Mouse (Mus musculus): ENCODE measurements around the gene Ralgps1.

Ralgps1 gene

GRCm38 (mm10) chr2:33361139-33361716, 10.1 kb downstream of the Ralgps1 start:
- DNase-seq (ENCODE audit: inconsistent age in 2 of 2, low spot score in 1 of 2), result no peak

- DNase-seq (ENCODE audit: inconsistent age in 2 of 2, low spot score in 1 of 2), result no peak
These were observed 10.7 kb downstream of the Ralgps1 start for GRCm38 (mm10) chr2:33360564-33360963.

- DNase-seq (ENCODE audit: inconsistent age in 2 of 2, low spot score in 1 of 2), result no peak
These were observed 12.1 kb downstream of the Ralgps1 start for GRCm38 (mm10) chr2:33359184-33359583.

- no peak for DNase-seq (ENCODE audit: inconsistent age in 2 of 2, low spot score in 1 of 2)
These were observed 13.9 kb downstream of the Ralgps1 start for GRCm38 (mm10) chr2:33357250-33357838.

GRCm38 (mm10) chr2:33355558-33355957, 15.7 kb downstream of the Ralgps1 start:
- peak; percentile 33 to 67 for DNase-seq (ENCODE audit: inconsistent age in 2 of 2, low spot score in 1 of 2)

- DNase-seq (ENCODE audit: inconsistent age in 2 of 2, low spot score in 1 of 2), result no peak
These were observed 17.9 kb downstream of the Ralgps1 start for GRCm38 (mm10) chr2:33353432-33353831.

- DNase-seq (ENCODE audit: inconsistent age in 2 of 2, low spot score in 1 of 2), result no peak
These were observed 19.8 kb downstream of the Ralgps1 start for GRCm38 (mm10) chr2:33351449-33351848.

- DNase-seq (ENCODE audit: inconsistent age in 2 of 2, low spot score in 1 of 2), result no peak
These were observed 20.4 kb downstream of the Ralgps1 start for GRCm38 (mm10) chr2:33350921-33351320.

GRCm38 (mm10) chr2:33349581-33349980, 21.7 kb downstream of the Ralgps1 start:
- DNase-seq (ENCODE audit: inconsistent age in 2 of 2, low spot score in 1 of 2), result no peak

- DNase-seq (ENCODE audit: inconsistent age in 2 of 2, low spot score in 1 of 2), result peak; percentile 64 to 93
These were observed 22.2 kb downstream of the Ralgps1 start for GRCm38 (mm10) chr2:33349081-33349480.

- DNase-seq (ENCODE audit: inconsistent age in 2 of 2, low spot score in 1 of 2), result no peak
These were observed 23.0 kb downstream of the Ralgps1 start for GRCm38 (mm10) chr2:33348260-33348659.

- DNase-seq (ENCODE audit: inconsistent age in 2 of 2, low spot score in 1 of 2), result peak; percentile 41 to 72
These were observed 23.7 kb downstream of the Ralgps1 start for GRCm38 (mm10) chr2:33347607-33348006.

- no peak for DNase-seq (ENCODE audit: inconsistent age in 2 of 2, low spot score in 1 of 2)
These were observed 24.5 kb downstream of the Ralgps1 start for GRCm38 (mm10) chr2:33346749-33347148.

- no peak for DNase-seq (ENCODE audit: inconsistent age in 2 of 2, low spot score in 1 of 2)
These were observed 25.3 kb downstream of the Ralgps1 start for GRCm38 (mm10) chr2:33345956-33346355.

GRCm38 (mm10) chr2:33345475-33345874, 25.8 kb downstream of the Ralgps1 start:
- no peak for DNase-seq (ENCODE audit: inconsistent age in 2 of 2, low spot score in 1 of 2)

GRCm38 (mm10) chr2:33343413-33343812, 27.9 kb downstream of the Ralgps1 start:
- no peak for DNase-seq (ENCODE audit: inconsistent age in 2 of 2, low spot score in 1 of 2)

- DNase-seq (ENCODE audit: inconsistent age in 2 of 2, low spot score in 1 of 2), result no peak
These were observed 29.1 kb downstream of the Ralgps1 start for GRCm38 (mm10) chr2:33342148-33342547.

GRCm38 (mm10) chr2:33335789-33336188, 35.5 kb downstream of the Ralgps1 start:
- DNase-seq (ENCODE audit: inconsistent age in 2 of 2, low spot score in 1 of 2), result no peak

- no peak for DNase-seq (ENCODE audit: inconsistent age in 2 of 2, low spot score in 1 of 2)
These were observed 41.7 kb downstream of the Ralgps1 start for GRCm38 (mm10) chr2:33329622-33330021.

GRCm38 (mm10) chr2:33328941-33329340, 42.3 kb downstream of the Ralgps1 start:
- peak in 1 of 2 experiments; percentile 72 for DNase-seq (ENCODE audit: inconsistent age in 2 of 2, low spot score in 1 of 2)

- no peak for DNase-seq (ENCODE audit: inconsistent age in 2 of 2, low spot score in 1 of 2)
These were observed 45.9 kb downstream of the Ralgps1 start for GRCm38 (mm10) chr2:33325359-33325758.

- DNase-seq (ENCODE audit: inconsistent age in 2 of 2, low spot score in 1 of 2), result no peak
These were observed 47.3 kb downstream of the Ralgps1 start for GRCm38 (mm10) chr2:33323799-33324595.

Data from adrenal gland, adult (tissue).